27 mouse cellular contexts compared by ENCODE assay signal in the genomic region with DNA sequence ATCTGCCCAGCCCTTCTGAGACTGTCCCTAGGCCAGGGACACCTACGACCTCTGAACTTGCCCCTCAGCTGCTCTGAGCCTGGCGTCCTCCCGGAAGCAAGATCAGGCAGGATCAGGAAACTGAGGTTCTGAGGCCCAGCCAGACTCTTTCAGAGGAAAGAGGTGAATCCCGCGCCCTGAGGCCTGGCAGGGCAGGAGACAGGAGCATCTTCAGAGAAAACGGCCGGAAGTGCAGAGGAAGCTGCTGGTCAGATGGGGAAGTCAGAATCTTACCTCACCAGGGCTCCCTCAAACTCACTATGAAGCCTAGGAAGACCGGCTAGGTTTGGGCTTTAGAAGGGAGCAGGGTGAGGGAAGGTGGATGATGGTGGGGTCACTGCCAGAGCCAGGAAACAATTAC. TPM values are rescaled to one million over a fixed set of nuclear protein-coding genes. Genes with fewer than 3 reads are reported as not detected.
A peak's percentile ranks its signal among the peaks of the same experiment; 100 is the strongest.
DNase-seq lines count a peak whose midpoint lies in the region; ATAC-seq and TF ChIP-seq lines count a peak whose summit lies in the region.
"Had no signal": no experiment of that assay in that cellular context is flagged by ENCODE, and none has a peak within 500 bp of the region (broad histone marks: within the 10 kb centered on the region; RNA-seq: fewer than 3 reads in every experiment).

No protein-coding gene starts in this region.

- H3K4me1 ChIP-seq in liver, postnatal 0 days (ENCODE audit: insufficient read depth) = peaks cover 38% of the 10 kb centered on the region
- peaks cover 27% of the 10 kb centered on the region for H3K4me1 ChIP-seq in thymus, adult 2 months (replicated peaks; ENCODE audit: control insufficient read depth, insufficient read depth, low read length)

- TF ChIP-seq POLR2A in thymus, adult 2 months (IDR thresholded peaks at IDR 0.05; ENCODE audit: control insufficient read depth, extremely low read depth, insufficient read depth, low read length, poor library complexity) = no peak

- H3K27me3 ChIP-seq in liver, postnatal 0 days (ENCODE audit: insufficient read depth, low read length) = no peaks in the 10 kb centered on the region
- H3K27me3 ChIP-seq in thymus, adult 2 months (ENCODE audit: control insufficient read depth, insufficient read depth, low read length) = peaks cover 2% of the 10 kb centered on the region; the same call in 1 of the 2 replicates
- H3K27me3 ChIP-seq: heart, embryonic 15.5 days; limb, embryonic 15.5 days; neural tube, embryonic 15.5 days; stomach, embryonic 15.5 days had no signal

- peak overlapping the region; percentile 43; the same call in 1 of the 2 replicates for H3K27ac ChIP-seq in gastrocnemius, adult 2 months
- H3K27ac ChIP-seq in liver, postnatal 0 days (ENCODE audit: low read depth) = peak overlapping the region; percentile 46
- H3K27ac ChIP-seq in macrophage = peak overlapping the region; percentile 17; the same call in 1 of the 2 replicates
- H3K27ac ChIP-seq in thymus, adult 2 months (ENCODE audit: control insufficient read depth, insufficient read depth, low read length) = no peak overlapping the region
- H3K27ac ChIP-seq: hindbrain, embryonic 12.5 days; limb, embryonic 15.5 days; midbrain, embryonic 13.5 days; neural tube, embryonic 15.5 days; stomach, embryonic 15.5 days had no signal

- H3K4me3 ChIP-seq in gastrocnemius, adult 2 months = no peak overlapping the region
- H3K4me3 ChIP-seq in liver, postnatal 0 days (ENCODE audit: low read depth, low read length) = no peak overlapping the region
- no peak overlapping the region for H3K4me3 ChIP-seq in macrophage (ENCODE audit: inconsistent target)
- no peak overlapping the region for H3K4me3 ChIP-seq in thymus, adult 2 months (ENCODE audit: control insufficient read depth, insufficient read depth, low read length)
- H3K4me3 ChIP-seq: heart, embryonic 15.5 days; hindbrain, embryonic 12.5 days; limb, embryonic 15.5 days; midbrain, embryonic 13.5 days; neural tube, embryonic 15.5 days; stomach, embryonic 15.5 days had no signal

- DNase-seq in gastrocnemius, adult 2 months = no peak
- no peak for DNase-seq in gastrocnemius, postnatal 36 days
- no peak for DNase-seq in liver, postnatal 0 days
- no peak for DNase-seq in liver
- DNase-seq in cerebellum, adult 9-11 months = no peak
- DNase-seq in thymus, adult 2 months = no peak
- no peak for DNase-seq in spleen, postnatal 10 days (ENCODE audit: low spot score in 2 of 2)
- DNase-seq: adrenal gland, postnatal 10 days; cerebellum, adult 11-12 months; cerebellum, postnatal 25 days; gastrocnemius, postnatal 25 days; kidney, adult 2 months; kidney, postnatal 10 days; lung, adult 2 months; lung, postnatal 36 days; right cerebral cortex, postnatal 14 days; spleen, adult 18-20 months; thymus, adult 18-20 months had no signal

- H3K9ac ChIP-seq in liver, postnatal 0 days (replicated peaks) = no peak overlapping the region
- H3K9ac ChIP-seq: heart, embryonic 15.5 days; hindbrain, embryonic 12.5 days; limb, embryonic 15.5 days; midbrain, embryonic 13.5 days; neural tube, embryonic 15.5 days; stomach, embryonic 15.5 days had no signal

- no peaks in the 10 kb centered on the region for H3K79me2 ChIP-seq in macrophage (ENCODE audit: inconsistent target)

- TF ChIP-seq EP300 in liver, postnatal 0 days (IDR thresholded peaks at IDR 0.05; ENCODE audit: low read depth) = no peak

- H3K9me3 ChIP-seq in liver, postnatal 0 days (ENCODE audit: low read length) = no peaks in the 10 kb centered on the region
- H3K9me3 ChIP-seq: heart, embryonic 15.5 days; hindbrain, embryonic 12.5 days; limb, embryonic 15.5 days; midbrain, embryonic 13.5 days; neural tube, embryonic 15.5 days; stomach, embryonic 15.5 days had no signal

- H3K36me3 ChIP-seq in liver, postnatal 0 days (replicated peaks; ENCODE audit: insufficient read depth, low read length) = no peaks in the 10 kb centered on the region
- H3K36me3 ChIP-seq in macrophage (ENCODE audit: inconsistent target) = no peaks in the 10 kb centered on the region
- no peaks in the 10 kb centered on the region for H3K36me3 ChIP-seq in thymus, adult 2 months (ENCODE audit: control insufficient read depth, insufficient read depth, low read length)
- H3K36me3 ChIP-seq: heart, embryonic 15.5 days; hindbrain, embryonic 12.5 days; limb, embryonic 15.5 days; midbrain, embryonic 13.5 days; neural tube, embryonic 15.5 days; stomach, embryonic 15.5 days had no signal

- H3K4me2 ChIP-seq in liver, postnatal 0 days (ENCODE audit: low read depth, low read length) = no peak overlapping the region
- H3K4me2 ChIP-seq: heart, embryonic 15.5 days; hindbrain, embryonic 12.5 days; limb, embryonic 15.5 days; midbrain, embryonic 13.5 days; neural tube, embryonic 15.5 days; stomach, embryonic 15.5 days had no signal

- intact Hi-C loops in gastrocnemius, adult 2 months (cut with DNase I) = no loop called here
- intact Hi-C loops in gastrocnemius, postnatal 36 days (cut with DNase I) = no loop called here

- WGBS in liver, postnatal 0 days (ENCODE audit: insufficient replicate concordance) = 26% methylated on average over 8 of the region's 8 CpGs
- 5% methylated on average over 8 of the region's 8 CpGs for WGBS in macrophage (ENCODE audit: missing documents)
- 21% methylated on average over 8 of the region's 8 CpGs for WGBS in thymus, adult 2 months

- TF ChIP-seq CTCF in gastrocnemius, adult 2 months (IDR thresholded peaks at IDR 0.05) = no peak
- TF ChIP-seq CTCF in liver, postnatal 0 days (IDR thresholded peaks at IDR 0.05; ENCODE audit: low read depth) = no peak
- no peak for TF ChIP-seq CTCF in thymus, adult 2 months (IDR thresholded peaks at IDR 0.05; ENCODE audit: borderline replicate concordance, control insufficient read depth, extremely low read depth, insufficient read depth, low read length, poor library complexity)

- no peak for ATAC-seq in liver, postnatal 0 days
- ATAC-seq: forebrain, embryonic 14.5 days; inflammation-experienced regulatory T-cells, adult 6 months; midbrain, embryonic 13.5 days had no signal

RNA-seq across cellular contexts. Expression of a gene that starts 13.0 kb away (rescaled TPM):
- total RNA-seq in gastrocnemius, adult 2 months (2021) = 10 to 100 TPM; 23.6 to 28.4 TPM
- 10 to 100 TPM; 26.7 to 31.7 TPM for total RNA-seq in gastrocnemius, postnatal 36 days (2021)
- 17.3 and 18.7 TPM in 2 replicates for polyA plus RNA-seq in liver, postnatal 0 days (2015; fragmentation: Nextera tagmentation; extraction: Ambion mirVana)
- 1,000 to 10,000 TPM in 1 of 26 experiments, 100 to 1,000 TPM in 25; 108 to 1,046 (median 613) TPM for total RNA-seq in macrophage (2018; cell fraction: chromatin; rRNA removed)
- total RNA-seq in macrophage (2018; cell fraction: cytosol; rRNA removed) = 100 to 1,000 TPM; 117 to 845 (median 491) TPM
- 1,000 to 10,000 TPM in 14 of 26 experiments, 100 to 1,000 TPM in 12; 109 to 1,748 (median 1,022) TPM for total RNA-seq in macrophage (2018; cell fraction: nucleus; rRNA removed)
- polyA plus RNA-seq in macrophage (2018) = 45.9 to 89.8 TPM (median 71.3 TPM) in 3 replicates
- 36.2 and 53.2 TPM in 2 replicates for polyA plus RNA-seq in thymus, adult 2 months (2012; rRNA removed)

RNA-seq across cellular contexts. Expression of a gene that starts 24.9 kb away (rescaled TPM):
- 1 to 10 TPM; 1.9 to 3.0 TPM for total RNA-seq in gastrocnemius, adult 2 months (2021)
- 1 to 10 TPM; 2.6 to 3.1 TPM for total RNA-seq in gastrocnemius, postnatal 36 days (2021)
- 5.4 and 6.5 TPM in 2 replicates for polyA plus RNA-seq in liver, postnatal 0 days (2015; fragmentation: Nextera tagmentation; extraction: Ambion mirVana)
- total RNA-seq in macrophage (2018; cell fraction: chromatin; rRNA removed) = 10 to 100 TPM in 19 of 26 experiments, 1 to 10 TPM in 7; 5.1 to 30.1 (median 12.9) TPM
- 1 to 10 TPM; 4.0 to 9.6 (median 7.0) TPM for total RNA-seq in macrophage (2018; cell fraction: cytosol; rRNA removed)
- 10 to 100 TPM in 10 of 26 experiments, 1 to 10 TPM in 16; 4.9 to 32.4 (median 8.3) TPM for total RNA-seq in macrophage (2018; cell fraction: nucleus; rRNA removed)
- 6.2 to 17.4 TPM (median 7.2 TPM) in 3 replicates for polyA plus RNA-seq in macrophage (2018)
- 44.2 and 52.7 TPM in 2 replicates for polyA plus RNA-seq in thymus, adult 2 months (2012; rRNA removed)

RNA-seq across cellular contexts. Expression of a gene that starts 42.1 kb away (rescaled TPM):
- 100 to 1,000 TPM; 110 to 139 TPM for total RNA-seq in gastrocnemius, adult 2 months (2021)
- total RNA-seq in gastrocnemius, postnatal 36 days (2021) = 100 to 1,000 TPM; 106 to 120 TPM
- polyA plus RNA-seq in liver, postnatal 0 days (2015; fragmentation: Nextera tagmentation; extraction: Ambion mirVana) = 242 and 244 TPM in 2 replicates
- total RNA-seq in macrophage (2018; cell fraction: chromatin; rRNA removed) = 10 to 100 TPM in 23 of 26 experiments, 1 to 10 TPM in 3; 5.7 to 41.2 (median 21.0) TPM
- 100 to 1,000 TPM in 1 of 26 experiments, 10 to 100 TPM in 25; 56.5 to 101 (median 78.3) TPM for total RNA-seq in macrophage (2018; cell fraction: cytosol; rRNA removed)
- total RNA-seq in macrophage (2018; cell fraction: nucleus; rRNA removed) = 10 to 100 TPM; 14.0 to 62.1 (median 35.5) TPM
- polyA plus RNA-seq in macrophage (2018) = 25.5 to 160 TPM (median 109 TPM) in 3 replicates
- 227 and 310 TPM in 2 replicates for polyA plus RNA-seq in thymus, adult 2 months (2012; rRNA removed)
